Mouse (Mus musculus) erythroblast, embryonic 14.5 days (primary cell): ENCODE results near the gene Toporsl.

Source experiments
- GATA1 ChIP-seq: IDR thresholded peaks from 2 replicates; pipeline ENCODE4 v1.6.1; 2012; ENCODE audit warnings: low read length, inconsistent platforms, mixed read lengths
- TAL1 ChIP-seq: IDR thresholded peaks from 3 replicates; pipeline ENCODE4 v1.6.1; 2012; ENCODE audit warnings: low read length, inconsistent platforms, mixed read lengths

DNA sequence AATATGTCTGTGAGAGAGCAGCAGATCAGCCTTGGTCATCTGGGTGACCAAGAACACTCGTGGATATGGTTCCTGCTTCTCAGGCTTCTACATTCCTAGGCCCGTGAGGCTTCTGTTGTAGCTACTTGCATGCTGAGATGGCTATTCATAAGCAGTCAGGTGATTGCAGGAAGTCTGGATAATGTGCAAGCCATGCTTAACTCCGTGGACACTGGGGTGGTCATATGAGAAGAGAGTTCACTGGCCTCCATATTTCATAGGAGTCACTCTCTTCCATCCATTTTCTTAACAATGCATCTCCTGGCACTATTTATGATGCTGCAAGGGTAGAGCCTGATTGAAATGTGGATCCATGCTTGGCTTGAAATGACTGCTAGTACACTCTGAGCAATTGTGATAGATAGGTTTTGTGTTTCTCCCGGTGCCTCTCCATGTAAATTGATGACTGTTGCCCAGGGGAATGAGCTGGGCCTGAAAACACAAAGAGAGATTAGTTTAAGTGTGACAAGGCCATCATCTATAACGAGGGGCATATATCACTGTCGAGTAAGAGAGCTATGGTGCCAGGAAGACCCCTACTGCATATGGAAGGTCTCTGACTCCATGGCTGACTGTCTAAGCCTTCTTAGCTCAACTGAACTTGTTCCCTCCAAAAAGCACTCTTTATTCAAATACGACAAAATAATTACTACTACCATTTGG is 2.3 kb downstream of the Toporsl start:
- TF ChIP-seq TAL1 (no peak), GATA1 (no peak)
